Mouse (Mus musculus): Measurements from ENCODE around the gene Dmap1. TPM values are rescaled to one million over a fixed set of nuclear protein-coding genes. Genes with fewer than 3 reads are reported as not detected.

Dmap1 gene
- polyA plus RNA-seq, 1 experiment = 17.9 TPM

- Histone ChIP-seq H3K4me3 (ENCODE audit: insufficient read depth, low read length) (no peak overlapping the region), H3K4me1 (ENCODE audit: control insufficient read depth, insufficient read depth, low read length) (peaks cover 6% of the 10 kb centered on the region), H3K27ac (ENCODE audit: insufficient read depth, low read depth, low read length) (no peak overlapping the region)
- TF ChIP-seq CTCF (IDR thresholded peaks at IDR 0.05; ENCODE audit: low read depth, low read length) (no peak), POLR2A (IDR thresholded peaks at IDR 0.05; ENCODE audit: borderline replicate concordance, low read depth, low read length) (no peak)
Measured at GRCm38 (mm10) chr4:117628464-117628863, 53.6 kb downstream of the Dmap1 start.

Other genes starting within 250 kb of the Dmap1 start
- gene Rnf220, start 185.2 kb downstream of the Dmap1 start, polyA plus RNA-seq (2012; ENCODE audit: insufficient read depth, insufficient read length, missing spikeins) = 84.5 and 108 TPM in 2 replicates
- gene Eri3, start 131.9 kb downstream of the Dmap1 start, polyA plus RNA-seq (2012; ENCODE audit: insufficient read depth, insufficient read length, missing spikeins) = 50.9 and 54.3 TPM in 2 replicates
- not detected in 2 replicates for gene Gm12845, start 42.1 kb upstream of the Dmap1 start, polyA plus RNA-seq (2012; ENCODE audit: insufficient read depth, insufficient read length, missing spikeins)
- gene Klf17, start 83.4 kb upstream of the Dmap1 start, polyA plus RNA-seq (2012; ENCODE audit: insufficient read depth, insufficient read length, missing spikeins) = not detected in 2 replicates
- 0.33 and 2.2 TPM in 2 replicates for gene Slc6a9, start 152.2 kb upstream of the Dmap1 start, polyA plus RNA-seq (2012; ENCODE audit: insufficient read depth, insufficient read length, missing spikeins)
- gene Ccdc24, start 190.3 kb upstream of the Dmap1 start, polyA plus RNA-seq (2012; ENCODE audit: insufficient read depth, insufficient read length, missing spikeins) = not detected in 2 replicates
- 0.32 TPM in 1 of 2 replicates, not detected in the other for gene B4galt2, start 201.2 kb upstream of the Dmap1 start, polyA plus RNA-seq (2012; ENCODE audit: insufficient read depth, insufficient read length, missing spikeins)
- gene Atp6v0b, start 205.1 kb upstream of the Dmap1 start, polyA plus RNA-seq (2012; ENCODE audit: insufficient read depth, insufficient read length, missing spikeins) = 712 and 757 TPM in 2 replicates
- 4.0 and 5.1 TPM in 2 replicates for gene Dph2, start 209.8 kb upstream of the Dmap1 start, polyA plus RNA-seq (2012; ENCODE audit: insufficient read depth, insufficient read length, missing spikeins)
- 77.8 and 95.3 TPM in 2 replicates for gene Ipo13, start 232.7 kb upstream of the Dmap1 start, polyA plus RNA-seq (2012; ENCODE audit: insufficient read depth, insufficient read length, missing spikeins)
- gene Artn, start 247.5 kb upstream of the Dmap1 start, polyA plus RNA-seq (2012; ENCODE audit: insufficient read depth, insufficient read length, missing spikeins) = not detected in 2 replicates